Mouse (Mus musculus) stomach, postnatal 0 days (tissue): ENCODE results near the gene Nlrp6. TPM values are rescaled to one million over a fixed set of nuclear protein-coding genes. Genes with fewer than 3 reads are reported as not detected.

Experiments used
- ATAC-seq: fragments of 200-750 bp; cut with Nextera tagmentation; 2 replicates; pipeline ENCODE4 v1.8.0; 2017; ENCODE audit not compliant: low FRiP score, low TSS enrichment
- DNase-seq: peaks from one replicate; pipeline ENCODE4 v3.0.0-alpha.2; 2016; ENCODE audit warnings: low spot score
- H3K27ac ChIP-seq: fragments of 300-500 bp; sonication (generic); replicated peaks from 2 replicates; pipeline ENCODE4 v1.5.1; 2014; ENCODE audit warnings: mild to moderate bottlenecking, control low read depth
- H3K27me3 ChIP-seq: fragments of 300-500 bp; sonication (generic); 2 replicates; pipeline ENCODE4 v1.6.1; 2014; ENCODE audit warnings: low read length; ENCODE audit not compliant: control insufficient read depth, insufficient read depth
- H3K36me3 ChIP-seq: fragments of 300-500 bp; sonication (generic); 2 replicates; pipeline ENCODE4 v1.6.1; 2014; ENCODE audit warnings: low read length, mixed read lengths; ENCODE audit not compliant: control insufficient read depth, insufficient read depth
- H3K4me1 ChIP-seq: fragments of 300-500 bp; sonication (generic); replicated peaks from 2 replicates; pipeline ENCODE4 v1.6.1; 2014; ENCODE audit warnings: antibody characterized with exemption; ENCODE audit not compliant: control insufficient read depth, insufficient read depth
- H3K4me2 ChIP-seq: fragments of 300-500 bp; sonication (generic); replicated peaks from 2 replicates; pipeline ENCODE4 v1.6.1; 2014; ENCODE audit warnings: low read depth, mild to moderate bottlenecking, control low read depth, moderate library complexity
- H3K4me3 ChIP-seq: fragments of 300-500 bp; sonication (generic); 2 replicates; pipeline ENCODE4 v1.5.1; 2014; ENCODE audit warnings: low read depth, low read length, control low read depth
- H3K9ac ChIP-seq: fragments of 300-500 bp; sonication (generic); 2 replicates; pipeline ENCODE4 v1.6.1; 2014; ENCODE audit warnings: mild to moderate bottlenecking, low read length, control low read depth, mixed read lengths
- H3K9me3 ChIP-seq: fragments of 300-500 bp; sonication (generic); 2 replicates; pipeline ENCODE4 v1.6.1; 2016; ENCODE audit warnings: low read length; ENCODE audit not compliant: control insufficient read depth
- CTCF ChIP-seq: IDR thresholded peaks from 2 replicates; pipeline ENCODE4 v1.5.1; 2016; ENCODE audit warnings: antibody characterized with exemption, low read depth, mild to moderate bottlenecking, moderate library complexity
- EP300 ChIP-seq: optimal IDR thresholded peaks from 2 replicates; pipeline ENCODE3; 2016; ENCODE audit warnings: antibody characterized with exemption
- WGBS: fragments of 180-500 bp; shearing (Covaris S2); extraction: QIAGEN DNeasy Blood & Tissue Kit; methylation state at CpG from one replicate; pipeline ENCODE4 v1.1.7; 2014; 5-methylcytosine and 5-hydroxymethylcytosine counted together
- polyA plus RNA-seq: library from polyadenylated mRNA; unstranded; fragments of >200 nt; fragmentation: Nextera tagmentation; extraction: Ambion mirVana; gene quantifications from 2 replicates; pipeline ENCODE4 v1.2.1, GENCODE M21; 2015

The Nlrp6 gene
- polyA plus RNA-seq, 1 experiment from 2014 or later = 1.7 TPM

DNA sequence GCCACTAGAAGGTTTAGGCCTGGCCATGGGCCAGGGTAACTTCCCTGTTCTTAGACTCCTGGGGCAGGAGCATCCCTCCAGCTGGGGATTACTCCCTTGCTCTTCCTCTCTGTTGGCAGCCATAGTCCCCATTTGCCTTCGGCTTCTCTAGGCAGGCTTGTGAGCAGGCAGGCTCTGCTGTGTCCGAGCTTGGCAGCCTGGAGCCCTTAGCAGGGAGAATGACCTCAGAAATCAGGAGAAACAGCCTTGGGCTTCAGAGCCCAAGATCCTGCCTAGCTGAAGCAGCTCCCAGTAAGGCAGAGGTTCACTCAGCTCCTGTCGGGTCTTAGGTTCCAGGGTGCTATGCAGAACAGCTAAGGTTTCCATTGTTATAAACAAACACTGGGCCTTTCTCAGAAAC is 21.6 kb upstream of the Nlrp6 start:
- H3K9ac ChIP-seq = peak overlapping the region; percentile 35; the same call in 1 of the 2 replicates
- no peak overlapping the region for H3K4me2 ChIP-seq
- H3K27ac ChIP-seq = no peak overlapping the region
- TF ChIP-seq EP300 (no peak), CTCF (no peak)
- H3K36me3 ChIP-seq = peaks cover 14% of the 10 kb centered on the region
- ATAC-seq (no peak), DNase-seq (no peak)
- WGBS = 66% methylated on average over 3 of the region's 3 CpGs
- no peak overlapping the region for H3K4me3 ChIP-seq
- no peaks in the 10 kb centered on the region for H3K4me1 ChIP-seq
- no peaks in the 10 kb centered on the region for H3K27me3 ChIP-seq
- no peaks in the 10 kb centered on the region for H3K9me3 ChIP-seq

DNA sequence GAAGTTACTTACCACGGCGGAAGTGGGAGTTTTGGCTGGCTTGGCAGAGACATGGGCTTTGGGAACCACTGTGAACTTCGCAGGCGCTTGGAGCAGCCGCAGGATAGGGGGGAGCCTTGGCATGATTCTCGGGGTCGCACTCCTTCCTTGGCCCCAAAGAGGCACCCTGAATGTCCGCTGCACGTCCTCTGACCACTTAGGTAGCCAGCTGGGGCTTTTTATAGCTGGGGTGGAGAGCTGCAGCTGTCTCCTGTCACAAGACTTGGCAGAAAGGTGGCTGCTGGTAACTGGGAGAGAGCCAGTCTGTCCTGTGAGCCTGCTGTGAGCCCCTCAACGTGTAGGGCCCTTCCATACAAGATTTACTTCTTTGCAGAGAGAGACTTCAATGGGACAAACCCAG is 20.5 kb upstream of the Nlrp6 start, which contains the start of gene Cox8b:
Gene Cox8b (minus strand): TSS at position 227 of the 400 bp plus-strand sequence.
- WGBS = 62% methylated on average over 10 of the region's 10 CpGs
- no peaks in the 10 kb centered on the region for H3K4me1 ChIP-seq

DNA sequence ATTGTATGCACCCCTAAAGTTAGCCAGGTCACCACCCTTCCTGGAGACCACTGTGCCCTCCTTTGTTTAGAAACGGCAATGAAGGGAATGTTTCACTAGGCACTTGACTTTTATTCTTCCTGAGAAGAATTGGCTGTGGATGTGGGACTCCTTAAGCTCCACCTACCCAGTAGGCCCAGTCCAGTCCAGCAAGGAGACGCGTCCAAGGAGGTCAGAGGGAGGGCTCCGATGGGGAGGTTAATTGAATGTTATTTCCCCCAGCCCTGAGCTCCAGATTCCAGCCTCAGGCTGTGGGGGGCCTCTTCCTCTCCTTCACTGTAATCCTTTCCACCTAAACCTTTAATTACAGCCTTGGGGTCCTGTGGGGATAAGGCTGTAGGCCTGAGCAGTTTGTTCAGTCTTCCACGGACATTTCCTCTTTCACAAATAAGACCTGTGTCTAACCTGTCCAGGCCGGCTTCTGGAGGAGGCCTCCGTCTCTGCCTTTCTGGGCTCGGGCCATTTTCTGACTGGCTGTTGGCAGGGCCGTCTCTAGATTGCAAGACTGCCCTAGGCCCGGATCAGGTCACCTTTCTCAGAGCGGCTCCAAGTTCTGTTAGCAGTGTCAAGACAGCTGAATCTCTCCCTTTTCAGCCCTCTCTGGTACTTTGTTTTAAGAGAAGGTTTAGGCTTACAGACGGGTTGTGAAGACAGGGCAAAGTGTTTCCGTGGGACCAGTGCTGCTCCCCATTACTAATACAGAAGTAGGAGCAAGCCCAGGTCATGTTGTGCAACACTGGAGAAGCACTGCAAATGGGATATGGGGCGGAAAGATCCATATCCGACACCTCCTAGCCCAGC is 18.4 kb upstream of the Nlrp6 start:
- ATAC-seq = no peak
- TF ChIP-seq EP300 (no peak), CTCF (no peak)
- Histone ChIP-seq H3K4me3 (no peak overlapping the region), H3K9me3 (no peaks in the 10 kb centered on the region), H3K4me1 (no peaks in the 10 kb centered on the region), H3K36me3 (peaks cover 7% of the 10 kb centered on the region; the same call in 1 of the 2 replicates), H3K27me3 (no peaks in the 10 kb centered on the region), H3K27ac (no peak overlapping the region), H3K4me2 (no peak overlapping the region), H3K9ac (0 out of 2 replicates have a peak overlapping the region, but pooled peaks have one; percentile 18)
- WGBS = 75% methylated on average over 15 of the region's 15 CpGs
- DNase-seq = no peak

More for the DNA sequence above, 20.5 kb upstream of the Nlrp6 start, which contains the start of gene Cox8b:
- H3K27ac ChIP-seq = 0 out of 2 replicates have a peak within 1 kb of the TSS, but pooled peaks have one; percentile 4
- DNase-seq = no peak
- ATAC-seq = no peak
- no peak within 1 kb of the TSS for H3K9ac ChIP-seq
- no peak within 1 kb of the TSS for H3K4me3 ChIP-seq
- TF ChIP-seq CTCF (no peak), EP300 (no peak)
- no peaks in the 10 kb centered on the region for H3K9me3 ChIP-seq
- H3K27me3 ChIP-seq = no peaks in the 10 kb centered on the region
- peaks cover 7% of the 10 kb centered on the region; the same call in 1 of the 2 replicates for H3K36me3 ChIP-seq
- H3K4me2 ChIP-seq = no peak within 1 kb of the TSS

DNA sequence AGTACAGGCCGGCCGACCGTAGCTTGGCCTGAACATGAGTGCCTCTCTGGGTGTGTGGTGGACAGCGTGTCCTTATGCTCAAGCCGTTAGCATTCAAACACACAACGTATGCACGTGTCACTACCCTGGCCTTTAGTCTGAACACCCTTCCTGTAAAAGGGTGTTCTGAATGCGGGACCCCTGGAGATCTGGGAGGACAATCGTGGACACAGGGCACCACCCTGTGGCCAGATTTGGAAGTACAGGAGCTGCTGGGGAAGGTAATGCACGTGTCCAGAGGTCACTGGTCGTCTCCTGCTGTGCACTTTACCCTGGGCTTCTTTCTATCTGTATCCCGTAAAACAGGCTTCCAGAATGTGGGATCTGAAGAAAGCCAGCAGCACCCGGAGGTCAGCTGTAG is 17.5 kb upstream of the Nlrp6 start:
- ATAC-seq = peak; percentile 64
- WGBS = 27% methylated on average over 13 of the region's 13 CpGs
- H3K27ac ChIP-seq = no peak overlapping the region

DNA sequence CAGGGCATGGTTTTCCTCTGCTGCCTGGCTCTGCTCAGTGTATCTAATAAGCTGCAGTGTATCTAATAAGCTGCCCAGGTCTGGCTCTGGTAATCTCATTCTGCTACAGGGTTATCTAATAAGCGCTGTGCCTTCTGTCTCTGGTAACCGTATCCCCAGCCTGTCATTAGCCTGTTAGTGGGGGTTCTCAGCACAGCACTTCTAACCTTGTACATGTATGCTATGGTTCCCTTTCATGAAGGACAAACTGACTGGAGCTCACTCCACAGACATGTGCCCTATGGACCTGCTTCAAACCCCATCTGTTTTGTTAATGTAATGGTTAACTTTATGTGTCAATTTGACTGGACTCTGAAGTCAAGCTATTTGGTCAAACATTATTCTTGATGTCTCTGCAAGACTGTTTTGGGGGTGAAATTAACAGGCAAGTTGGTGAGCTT is 15.0 kb upstream of the Nlrp6 start:
- 67% methylated on average over 2 of the region's 2 CpGs for WGBS
- no peak overlapping the region for H3K27ac ChIP-seq

More for the DNA sequence above, 17.5 kb upstream of the Nlrp6 start:
- H3K9me3 ChIP-seq = no peaks in the 10 kb centered on the region
- no peak overlapping the region for H3K4me3 ChIP-seq
- no peaks in the 10 kb centered on the region for H3K4me1 ChIP-seq
- H3K36me3 ChIP-seq = peaks cover 3% of the 10 kb centered on the region; the same call in 1 of the 2 replicates
- no peak overlapping the region for H3K9ac ChIP-seq
- peak; percentile 94 for TF ChIP-seq CTCF
- TF ChIP-seq EP300 = no peak
- H3K4me2 ChIP-seq = no peak overlapping the region
- peak; percentile 79 for DNase-seq
- no peaks in the 10 kb centered on the region for H3K27me3 ChIP-seq

DNA sequence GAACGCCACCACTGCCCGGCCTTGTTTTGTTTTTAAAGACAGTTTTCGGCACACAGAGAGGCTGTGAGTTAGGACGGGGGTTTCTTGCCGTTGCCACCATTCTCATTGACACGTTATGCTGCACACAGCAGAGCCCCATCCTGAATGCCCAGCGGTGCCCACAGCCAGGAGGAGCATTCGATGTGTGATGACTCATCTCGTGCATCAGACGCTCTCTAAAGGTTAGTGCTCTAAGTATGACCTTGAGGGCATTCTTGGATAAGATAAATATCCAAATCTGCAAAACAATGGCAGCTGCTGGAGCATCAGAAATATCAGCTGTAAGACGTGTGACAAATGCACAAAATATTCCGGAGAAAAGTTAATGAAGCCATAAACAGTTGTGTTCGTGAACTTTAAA is 13.6 kb upstream of the Nlrp6 start:
- no peak overlapping the region for H3K9ac ChIP-seq
- no peak overlapping the region for H3K4me2 ChIP-seq
- ATAC-seq (no peak), DNase-seq (no peak)
- TF ChIP-seq CTCF (no peak), EP300 (no peak)
- 0 out of 2 replicates have a peak, but pooled peaks cover 3% of the 10 kb centered on the region for H3K4me1 ChIP-seq
- no peaks in the 10 kb centered on the region for H3K27me3 ChIP-seq
- no peaks in the 10 kb centered on the region for H3K36me3 ChIP-seq
- 69% methylated on average over 13 of the region's 13 CpGs for WGBS
- no peaks in the 10 kb centered on the region for H3K9me3 ChIP-seq
- no peak overlapping the region for H3K27ac ChIP-seq
- no peak overlapping the region for H3K4me3 ChIP-seq

More for the DNA sequence above, 15.0 kb upstream of the Nlrp6 start:
- TF ChIP-seq CTCF (no peak), EP300 (no peak)
- Histone ChIP-seq H3K4me2 (no peak overlapping the region), H3K36me3 (no peaks in the 10 kb centered on the region), H3K27me3 (no peaks in the 10 kb centered on the region), H3K9me3 (no peaks in the 10 kb centered on the region), H3K4me3 (no peak overlapping the region), H3K9ac (no peak overlapping the region), H3K4me1 (0 out of 2 replicates have a peak, but pooled peaks cover 3% of the 10 kb centered on the region)
- no peak for DNase-seq
- no peak for ATAC-seq
